Mouse (Mus musculus): ENCODE data around the gene Wdhd1. TPM values are rescaled to one million over a fixed set of nuclear protein-coding genes. Genes with fewer than 3 reads are reported as not detected.
"Not testable (repeated sequence)": the region's sequence is repeated elsewhere in the genome, so short reads cannot be mapped to it uniquely, and the experiment has no call there.

Wdhd1 gene
- polyA plus RNA-seq (2015; fragmentation: Nextera tagmentation; extraction: Ambion mirVana), result 35.9 and 36.5 TPM in 2 replicates

DNA sequence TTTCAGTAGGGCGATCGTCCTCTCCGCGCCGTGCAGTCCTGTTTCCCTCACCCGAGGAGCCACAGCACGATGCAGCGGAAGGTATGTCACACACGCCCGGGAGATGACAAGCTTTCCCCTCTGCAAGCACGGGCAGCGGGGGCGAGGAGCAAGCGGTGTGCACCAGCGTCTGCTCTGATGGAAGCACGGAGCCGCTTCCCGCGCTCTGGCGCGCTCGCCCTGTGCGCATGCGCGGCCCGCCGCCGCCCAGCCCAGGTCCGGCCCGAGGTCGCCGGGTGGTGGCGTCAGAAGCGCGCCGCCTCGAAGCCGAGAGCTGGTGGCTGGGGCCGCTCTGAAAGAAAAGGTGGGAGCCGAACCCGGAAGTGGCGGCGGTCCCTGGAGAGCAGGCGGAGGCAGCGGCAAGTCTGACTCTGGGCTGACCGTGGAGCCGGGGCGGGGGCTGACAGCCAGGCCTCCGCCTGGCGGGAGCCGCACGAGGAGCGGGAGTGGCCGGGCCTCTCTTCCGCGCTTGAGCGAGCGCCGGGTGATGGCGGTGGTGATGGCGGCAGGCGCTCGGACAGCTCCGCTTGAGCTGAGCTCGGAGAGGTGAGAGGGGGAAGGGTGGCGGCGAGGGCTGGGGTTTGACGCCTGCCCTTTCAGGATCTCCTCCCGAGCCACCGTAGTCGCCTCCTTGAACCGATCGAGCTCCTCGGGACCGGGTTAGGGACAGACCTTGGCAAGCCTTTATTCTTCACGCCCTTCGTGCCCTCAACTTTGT is at the start of gene Wdhd1, which contains the start of gene Socs4:
Wdhd1 (minus strand) TSS at position 221 of the 757 bp plus-strand sequence.
Socs4 (plus strand) TSS at position 295 of the 757 bp plus-strand sequence.
- H3K4me2 ChIP-seq, result peak within 1 kb of the TSS; percentile 72
- peaks cover 11% of the 10 kb centered on the region for H3K36me3 ChIP-seq
- no peaks in the 10 kb centered on the region for H3K9me3 ChIP-seq
- peak; percentile 96 for ATAC-seq (ENCODE audit: insufficient number of reproducible peaks, insufficient read depth, low FRiP score, low TSS enrichment, low read depth)
- peak within 1 kb of the TSS; percentile 93 for H3K4me3 ChIP-seq
- H3K27me3 ChIP-seq, result no peaks in the 10 kb centered on the region
- peaks cover 13% of the 10 kb centered on the region for H3K4me1 ChIP-seq
- H3K27ac ChIP-seq, result peak within 1 kb of the TSS; percentile 91
- WGBS, result under 1% methylated on average over 76 of the region's 77 CpGs
- peak within 1 kb of the TSS; percentile 92 for H3K9ac ChIP-seq

DNA sequence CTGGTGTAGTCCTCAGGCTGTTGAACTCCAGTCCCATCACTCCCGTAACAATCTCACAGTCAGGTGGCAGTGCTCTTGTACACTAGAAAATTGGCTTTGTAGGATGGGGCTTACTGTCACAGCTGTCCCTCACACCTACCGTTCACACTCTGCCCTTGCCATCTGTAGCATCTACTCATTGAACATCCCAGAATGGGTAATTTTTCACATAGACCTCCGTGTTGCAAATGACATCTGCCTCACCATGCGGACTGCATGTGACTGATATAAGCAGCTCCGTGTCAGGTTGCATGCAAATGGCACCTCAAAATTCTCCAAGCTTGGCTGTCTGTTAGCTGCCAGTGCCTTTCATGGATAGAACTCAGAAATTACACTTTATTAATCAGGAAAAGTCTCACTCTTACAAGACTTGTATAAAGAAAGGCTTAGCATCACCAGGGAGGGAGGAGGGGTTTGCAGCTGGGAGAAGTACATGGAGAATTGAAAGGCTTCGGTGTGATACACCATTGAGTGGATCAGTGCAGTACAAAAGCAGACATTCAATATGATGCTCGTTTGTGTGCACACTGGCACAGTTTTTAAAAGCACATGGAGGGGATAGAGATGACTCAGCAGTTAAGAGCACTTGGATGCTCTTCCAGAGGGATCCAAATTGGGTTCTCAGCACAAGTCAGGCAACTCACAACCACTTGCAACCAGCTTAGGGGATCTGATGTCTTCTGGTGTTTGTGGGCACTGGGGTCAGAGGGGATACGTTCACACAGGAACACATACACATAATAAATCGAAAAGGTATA is 49.5 kb upstream of the Wdhd1 start:
- no peak overlapping the region for H3K4me2 ChIP-seq
- no peak overlapping the region for H3K9ac ChIP-seq
- H3K9me3 ChIP-seq, result no peaks in the 10 kb centered on the region
- H3K27me3 ChIP-seq, result no peaks in the 10 kb centered on the region
- 86% methylated on average over 9 of the region's 9 CpGs for WGBS
- no peaks in the 10 kb centered on the region for H3K4me1 ChIP-seq
- H3K36me3 ChIP-seq, result peaks cover 24% of the 10 kb centered on the region
- no peak overlapping the region for H3K4me3 ChIP-seq
- H3K27ac ChIP-seq, result no peak overlapping the region
- no peak for ATAC-seq (ENCODE audit: insufficient number of reproducible peaks, insufficient read depth, low FRiP score, low TSS enrichment, low read depth)

- H3K4me2 ChIP-seq; H3K27ac ChIP-seq; H3K4me3 ChIP-seq; H3K9me3 ChIP-seq; ATAC-seq (ENCODE audit: insufficient number of reproducible peaks, insufficient read depth, low FRiP score, low TSS enrichment, low read depth); H3K4me1 ChIP-seq; H3K9ac ChIP-seq; H3K27me3 ChIP-seq: not testable (repeated sequence)
- 88% methylated on average over 7 of the region's 8 CpGs for WGBS
- H3K36me3 ChIP-seq, result peaks cover 51% of the 10 kb centered on the region
These were observed 44.9 kb upstream of the Wdhd1 start for GRCm38 (mm10) chr14:47321581-47321980.

DNA sequence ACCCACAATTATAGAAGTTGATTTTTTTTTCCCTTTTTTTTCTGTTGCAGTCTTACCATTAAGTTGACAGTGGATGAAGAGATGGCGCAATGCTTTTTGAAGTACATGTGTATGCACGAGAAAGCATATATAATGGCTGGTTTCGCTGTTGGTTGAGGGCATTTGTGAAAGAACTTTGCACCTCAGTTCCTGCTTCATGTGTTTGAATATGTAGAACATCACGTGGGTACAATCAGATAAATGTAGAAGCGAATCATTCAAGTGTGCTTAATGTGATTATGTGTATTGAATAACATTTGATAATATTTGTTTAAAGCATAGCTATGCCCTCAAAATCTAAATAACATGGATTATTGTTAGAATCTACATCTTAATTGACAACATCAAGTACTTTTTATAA is 42.7 kb upstream of the Wdhd1 start:
- no peaks in the 10 kb centered on the region for H3K4me1 ChIP-seq
- no peaks in the 10 kb centered on the region for H3K9me3 ChIP-seq
- no peaks in the 10 kb centered on the region for H3K27me3 ChIP-seq
- H3K4me3 ChIP-seq, result no peak overlapping the region
- no peak for ATAC-seq (ENCODE audit: insufficient number of reproducible peaks, insufficient read depth, low FRiP score, low TSS enrichment, low read depth)
- H3K9ac ChIP-seq, result no peak overlapping the region
- no peak overlapping the region for H3K27ac ChIP-seq
- H3K36me3 ChIP-seq, result peaks cover 54% of the 10 kb centered on the region
- H3K4me2 ChIP-seq, result no peak overlapping the region
- 88% methylated on average over 5 of the region's 5 CpGs for WGBS

DNA sequence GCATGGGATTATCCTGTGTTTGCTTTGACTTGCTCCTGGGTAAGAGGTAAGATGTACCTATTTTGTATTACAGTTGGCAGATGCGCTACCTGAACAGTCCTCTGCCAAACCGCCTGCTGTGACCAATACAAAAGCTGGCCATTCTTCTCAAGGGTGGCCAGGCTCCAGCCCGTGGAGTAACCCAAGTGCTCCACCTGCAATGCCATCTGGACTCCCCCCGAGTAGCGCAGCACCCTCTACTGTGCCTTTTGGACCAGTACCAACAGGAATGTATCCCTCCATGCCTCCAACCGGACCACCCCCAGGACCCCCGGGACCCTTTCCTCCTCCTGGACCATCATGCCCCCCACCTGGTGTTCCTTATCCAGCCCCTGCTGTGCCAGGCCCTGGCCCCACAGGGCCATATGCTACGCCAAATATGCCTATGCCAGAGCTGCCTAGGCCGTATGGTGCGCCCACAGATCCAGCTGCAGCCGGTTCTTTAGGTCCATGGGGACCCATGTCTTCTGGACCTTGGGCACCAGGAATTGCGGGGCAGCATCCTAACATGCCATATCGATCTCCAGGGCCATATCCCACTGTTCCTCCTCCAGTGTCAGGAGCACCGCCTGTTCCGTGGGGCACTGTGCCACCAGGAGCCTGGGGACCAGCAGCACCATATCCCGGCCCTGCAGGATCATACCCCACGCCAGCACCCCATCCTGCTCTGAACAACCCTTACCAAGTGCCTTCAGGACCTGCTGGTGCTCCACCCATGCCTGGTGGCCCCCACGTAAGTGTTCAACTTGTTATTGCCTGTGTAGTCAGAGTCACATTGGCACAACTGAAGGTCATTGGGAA is 33.9 kb upstream of the Wdhd1 start:
- WGBS, result 95% methylated on average over 18 of the region's 18 CpGs
- Histone ChIP-seq H3K9me3 (no peaks in the 10 kb centered on the region), H3K27me3 (no peaks in the 10 kb centered on the region), H3K4me2 (no peak overlapping the region), H3K9ac (no peak overlapping the region), H3K36me3 (peaks cover 62% of the 10 kb centered on the region), H3K4me1 (no peaks in the 10 kb centered on the region), H3K4me3 (no peak overlapping the region), H3K27ac (no peak overlapping the region)
- no peak for ATAC-seq (ENCODE audit: insufficient number of reproducible peaks, insufficient read depth, low FRiP score, low TSS enrichment, low read depth)

DNA sequence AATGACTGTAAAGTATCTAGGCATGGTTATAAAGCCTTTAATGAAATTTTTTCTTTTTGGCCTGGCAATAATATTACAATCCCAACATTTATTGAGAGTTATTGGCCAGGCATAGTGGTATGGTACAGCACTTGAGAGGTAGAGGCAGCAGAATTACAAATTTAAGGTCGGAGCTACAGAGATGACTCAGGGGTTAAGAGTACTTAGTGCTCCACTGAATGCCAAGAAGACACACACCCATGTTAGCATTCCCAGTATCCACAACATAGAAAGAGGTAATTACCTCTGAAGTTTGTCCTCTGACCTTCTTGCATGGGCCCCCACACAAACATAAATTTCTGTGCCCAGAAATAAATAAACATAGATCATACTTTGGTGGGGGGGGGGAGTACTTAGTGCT is 32.4 kb upstream of the Wdhd1 start:
- no peak overlapping the region for H3K4me2 ChIP-seq
- H3K27me3 ChIP-seq, result no peaks in the 10 kb centered on the region
- peaks cover 63% of the 10 kb centered on the region for H3K36me3 ChIP-seq
- ATAC-seq (ENCODE audit: insufficient number of reproducible peaks, insufficient read depth, low FRiP score, low TSS enrichment, low read depth), result no peak
- no peak overlapping the region for H3K4me3 ChIP-seq
- H3K9me3 ChIP-seq, result no peaks in the 10 kb centered on the region
- H3K4me1 ChIP-seq, result no peaks in the 10 kb centered on the region
- no peak overlapping the region for H3K9ac ChIP-seq
- no peak overlapping the region for H3K27ac ChIP-seq
- WGBS, result 100% methylated on average over 1 of the region's 1 CpGs

GRCm38 (mm10) chr14:47307669-47308068 is 31.0 kb upstream of the Wdhd1 start:
- no peak overlapping the region for H3K27ac ChIP-seq
- no peak for ATAC-seq (ENCODE audit: insufficient number of reproducible peaks, insufficient read depth, low FRiP score, low TSS enrichment, low read depth)
- H3K9me3 ChIP-seq, result no peaks in the 10 kb centered on the region
- H3K4me3 ChIP-seq, result no peak overlapping the region
- no peak overlapping the region for H3K9ac ChIP-seq
- H3K4me2 ChIP-seq, result no peak overlapping the region
- H3K36me3 ChIP-seq, result peaks cover 53% of the 10 kb centered on the region
- 86% methylated on average over 3 of the region's 3 CpGs for WGBS
- no peaks in the 10 kb centered on the region for H3K4me1 ChIP-seq
- no peaks in the 10 kb centered on the region for H3K27me3 ChIP-seq

DNA sequence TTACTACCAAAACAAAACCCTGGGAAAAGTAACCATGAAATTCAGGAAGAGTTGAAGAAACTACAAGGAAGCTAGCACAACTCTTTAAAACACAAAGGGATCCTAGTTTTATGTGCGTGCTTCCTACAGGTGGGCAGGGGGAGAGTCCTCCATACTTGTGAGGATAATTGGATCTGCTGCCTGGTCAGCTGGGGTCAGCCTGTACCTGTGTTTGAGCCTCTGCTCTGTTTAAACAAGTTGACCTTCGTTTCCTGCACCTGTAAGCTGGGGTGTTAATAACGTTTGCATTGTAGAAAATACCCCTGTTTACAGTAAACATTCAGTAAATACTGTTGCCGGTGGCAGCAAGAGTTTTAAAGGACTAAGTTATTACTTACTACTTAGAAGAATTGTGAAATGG is 29.3 kb upstream of the Wdhd1 start:
- no peak overlapping the region for H3K4me2 ChIP-seq
- no peaks in the 10 kb centered on the region for H3K27me3 ChIP-seq
- H3K4me3 ChIP-seq, result no peak overlapping the region
- ATAC-seq (ENCODE audit: insufficient number of reproducible peaks, insufficient read depth, low FRiP score, low TSS enrichment, low read depth), result no peak
- no peak overlapping the region for H3K9ac ChIP-seq
- 84% methylated on average over 4 of the region's 4 CpGs for WGBS
- H3K9me3 ChIP-seq, result no peaks in the 10 kb centered on the region
- H3K36me3 ChIP-seq, result peaks cover 46% of the 10 kb centered on the region
- H3K4me1 ChIP-seq, result no peaks in the 10 kb centered on the region
- H3K27ac ChIP-seq, result no peak overlapping the region

DNA sequence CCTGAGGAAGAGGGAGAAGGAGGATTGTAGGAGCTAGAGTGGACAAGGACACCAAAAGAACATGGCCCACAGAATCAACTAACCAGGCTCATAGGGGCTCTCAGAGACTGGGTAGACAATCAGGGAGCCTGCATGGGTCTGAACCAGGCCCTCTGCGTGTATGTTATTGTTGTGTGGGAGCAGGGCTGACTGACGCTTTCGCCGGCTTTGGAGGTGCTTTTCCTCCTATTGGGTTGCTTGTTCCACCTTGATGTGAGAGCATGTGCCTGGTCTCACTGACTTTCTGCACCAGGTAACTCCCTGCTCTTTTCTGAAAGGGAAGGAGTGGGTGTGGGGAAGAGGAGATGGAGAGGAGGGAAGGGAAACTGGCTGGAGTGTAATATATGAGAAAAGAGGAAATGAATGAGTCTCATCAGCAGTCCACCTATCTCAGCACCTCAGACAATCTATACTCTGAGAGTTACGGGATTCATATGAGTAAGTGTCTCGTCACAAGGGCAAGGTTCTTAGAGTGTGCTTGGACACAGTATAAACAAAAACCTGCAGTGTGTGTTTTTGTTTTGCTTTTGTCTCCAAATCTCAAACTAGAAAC is 28.3 kb upstream of the Wdhd1 start:
- no peak overlapping the region for H3K27ac ChIP-seq
- H3K4me2 ChIP-seq, result no peak overlapping the region
- no peaks in the 10 kb centered on the region for H3K9me3 ChIP-seq
- H3K36me3 ChIP-seq, result peaks cover 36% of the 10 kb centered on the region
- no peak for ATAC-seq (ENCODE audit: insufficient number of reproducible peaks, insufficient read depth, low FRiP score, low TSS enrichment, low read depth)
- 91% methylated on average over 6 of the region's 6 CpGs for WGBS
- H3K27me3 ChIP-seq, result no peaks in the 10 kb centered on the region
- no peak overlapping the region for H3K9ac ChIP-seq
- no peak overlapping the region for H3K4me3 ChIP-seq
- peaks cover 3% of the 10 kb centered on the region for H3K4me1 ChIP-seq

GRCm38 (mm10) chr14:47302885-47303680 is 26.4 kb upstream of the Wdhd1 start:
- Histone ChIP-seq H3K4me1 (peaks cover 11% of the 10 kb centered on the region), H3K27ac (no peak overlapping the region), H3K27me3 (no peaks in the 10 kb centered on the region), H3K36me3 (peaks cover 25% of the 10 kb centered on the region), H3K9ac (no peak overlapping the region), H3K4me3 (no peak overlapping the region), H3K9me3 (no peaks in the 10 kb centered on the region), H3K4me2 (no peak overlapping the region)
- ATAC-seq (ENCODE audit: insufficient number of reproducible peaks, insufficient read depth, low FRiP score, low TSS enrichment, low read depth), result no peak
- 81% methylated on average over 14 of the region's 14 CpGs for WGBS
